30 mouse cellular contexts compared by ENCODE assay signal in the genomic region with DNA sequence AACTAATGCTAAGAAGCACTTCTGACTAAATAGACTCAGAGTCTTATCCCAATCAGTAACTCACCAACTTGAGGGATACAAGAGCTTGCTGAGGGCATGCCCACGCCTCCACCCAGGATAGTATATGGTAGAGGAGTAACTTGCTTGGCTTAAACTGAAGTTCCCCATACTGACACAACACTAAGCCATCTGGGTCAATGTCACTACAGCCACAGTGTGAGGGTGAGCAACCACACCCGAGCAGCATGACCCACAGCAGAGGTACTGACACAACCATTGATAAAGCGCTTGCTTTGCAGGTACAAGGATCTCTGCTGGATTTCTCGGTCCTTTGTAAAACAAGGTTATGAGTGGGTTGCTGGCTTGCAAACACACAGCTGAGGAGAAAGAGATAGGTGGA.
"Had no signal": no experiment of that assay in that cellular context is flagged by ENCODE, and none has a peak within 500 bp of the region (broad histone marks: within the 10 kb centered on the region; RNA-seq: fewer than 3 reads in every experiment).

No protein-coding gene starts in this region.

- DNase-seq: heart, postnatal 10 days; heart, postnatal 14 days; heart, postnatal 36 days; heart, postnatal 4 days; kidney, adult 11 months; kidney, adult 18-20 months; kidney, adult 2 months; kidney, adult 8-10 months; kidney, adult 9 months; kidney, postnatal 10 days; kidney, postnatal 14 days; kidney, postnatal 25 days; kidney, postnatal 36 days; kidney, postnatal 4 days; layer of hippocampus, adult 9-11 months; layer of hippocampus, postnatal 36 days had no signal

- H3K27me3 ChIP-seq: heart, embryonic 15.5 days; hindbrain, embryonic 12.5 days; hindbrain, embryonic 13.5 days; hindbrain, embryonic 15.5 days; intestine, embryonic 15.5 days had no signal

- H3K36me3 ChIP-seq: heart, embryonic 12.5 days; heart, embryonic 13.5 days; heart, embryonic 15.5 days; hindbrain, embryonic 10.5 days; hindbrain, embryonic 12.5 days; hindbrain, embryonic 13.5 days; hindbrain, embryonic 15.5 days; intestine, embryonic 15.5 days; kidney, embryonic 15.5 days had no signal

- H3K27ac ChIP-seq: heart, embryonic 13.5 days; heart, embryonic 15.5 days; hindbrain, embryonic 10.5 days; hindbrain, embryonic 12.5 days; hindbrain, embryonic 13.5 days; hindbrain, embryonic 14.5 days; hindbrain, embryonic 15.5 days; hindbrain, postnatal 0 days; intestine, embryonic 15.5 days; kidney, embryonic 15.5 days; kidney, postnatal 0 days; layer of hippocampus, adult 2 months; left cerebral cortex, adult 2 months had no signal

- H3K4me3 ChIP-seq: heart, embryonic 12.5 days; heart, embryonic 13.5 days; heart, embryonic 15.5 days; hindbrain, embryonic 10.5 days; hindbrain, embryonic 12.5 days; hindbrain, embryonic 13.5 days; hindbrain, embryonic 15.5 days; intestine, embryonic 15.5 days; kidney, embryonic 15.5 days; layer of hippocampus, adult 2 months; left cerebral cortex, adult 2 months had no signal

- H3K9ac ChIP-seq: heart, embryonic 12.5 days; heart, embryonic 13.5 days; heart, embryonic 15.5 days; hindbrain, embryonic 12.5 days; hindbrain, embryonic 13.5 days; hindbrain, embryonic 14.5 days; hindbrain, embryonic 15.5 days; intestine, embryonic 15.5 days; kidney, embryonic 15.5 days had no signal

- H3K4me1 ChIP-seq: heart, embryonic 12.5 days; heart, embryonic 13.5 days; heart, embryonic 15.5 days; intestine, embryonic 15.5 days; kidney, embryonic 15.5 days had no signal
